Mouse (Mus musculus) limb, embryonic 14.5 days (tissue): ENCODE results near the gene Zfp82. TPM values are rescaled to one million over a fixed set of nuclear protein-coding genes. Genes with fewer than 3 reads are reported as not detected.

Source experiments
- ATAC-seq: fragments of 200-750 bp; cut with Nextera tagmentation; 2 replicates; pipeline ENCODE4 v1.8.0; 2017; ENCODE audit warnings: low read depth, moderate number of reproducible peaks, moderate TSS enrichment; ENCODE audit not compliant: low FRiP score
- DNase-seq: peaks from one replicate; pipeline ENCODE4 v3.0.0-alpha.2; 2015; ENCODE audit warnings: low spot score
- H3K27ac ChIP-seq: fragments of 300-500 bp; sonication (generic); replicated peaks from 2 replicates; pipeline ENCODE4 v1.5.1; 2014; ENCODE audit warnings: low read depth, mild to moderate bottlenecking, low read length, moderate library complexity, mixed read lengths
- H3K27me3 ChIP-seq: fragments of 300-500 bp; sonication (generic); 2 replicates; pipeline ENCODE4 v1.6.1; 2014; ENCODE audit warnings: low read length, mixed read lengths; ENCODE audit not compliant: control insufficient read depth, insufficient read depth
- H3K36me3 ChIP-seq: fragments of 300-500 bp; sonication (generic); 2 replicates; pipeline ENCODE4 v1.6.1; 2014; ENCODE audit warnings: mild to moderate bottlenecking, low read length, moderate library complexity, mixed read lengths; ENCODE audit not compliant: control insufficient read depth, insufficient read depth
- H3K4me1 ChIP-seq: fragments of 300-500 bp; sonication (generic); 2 replicates; pipeline ENCODE4 v1.6.1; 2014; ENCODE audit warnings: antibody characterized with exemption, low read length, mixed read lengths; ENCODE audit not compliant: control insufficient read depth, insufficient read depth
- H3K4me2 ChIP-seq: fragments of 300-500 bp; sonication (generic); replicated peaks from 2 replicates; pipeline ENCODE4 v1.6.1; 2014; ENCODE audit warnings: low read depth, mild to moderate bottlenecking, low read length, moderate library complexity; ENCODE audit not compliant: severe bottlenecking
- H3K4me3 ChIP-seq: fragments of 300-500 bp; sonication (generic); replicated peaks from 2 replicates; pipeline ENCODE4 v1.5.1; 2014; ENCODE audit warnings: low read length
- H3K9ac ChIP-seq: fragments of 300-500 bp; sonication (generic); 2 replicates; pipeline ENCODE4 v1.6.1; 2014; ENCODE audit warnings: mild to moderate bottlenecking, low read depth, low read length, moderate library complexity; ENCODE audit not compliant: severe bottlenecking
- H3K9me3 ChIP-seq: fragments of 300-500 bp; sonication (generic); 2 replicates; pipeline ENCODE4 v1.6.1; 2016; ENCODE audit warnings: low read length; ENCODE audit not compliant: control insufficient read depth
- POLR2A ChIP-seq: fragments of 200-500 bp; IDR thresholded peaks from 2 replicates; pipeline ENCODE4 v1.8.0; 2012; ENCODE audit warnings: inconsistent platforms, mild to moderate bottlenecking, moderate library complexity, borderline replicate concordance; ENCODE audit not compliant: insufficient read depth, insufficient read length; ENCODE audit errors: extremely low read depth
- WGBS: fragments of 180-500 bp; shearing (Covaris S2); extraction: QIAGEN DNeasy Blood & Tissue Kit; methylation state at CpG from one replicate; pipeline ENCODE4 v1.1.7; 2014; 5-methylcytosine and 5-hydroxymethylcytosine counted together
- polyA plus RNA-seq, 2 experiments: library from polyadenylated mRNA; depleted of rRNA in 1 of 2; stranded (reverse) in 1 of 2; unstranded in 1 of 2; fragments of >200 nt; fragmentation: Nextera tagmentation in 1 of 2; extraction: Ambion mirVana in 1 of 2; gene quantifications; 2 replicates each; pipeline versions ENCODE4 v1.2.1 to v1.2.3; 2012 to 2014

The Zfp82 gene
- polyA plus RNA-seq, 2 experiments: 3.7 to 6.8 TPM

GRCm38 (mm10) chr7:30025358-30025757 lies 47.3 kb downstream of the Zfp82 start:
- Histone ChIP-seq H3K9ac (no peak overlapping the region), H3K4me3 (no peak overlapping the region), H3K27me3 (no peaks in the 10 kb centered on the region), H3K4me2 (no peak overlapping the region), H3K27ac (no peak overlapping the region), H3K36me3 (peaks cover 60% of the 10 kb centered on the region), H3K4me1 (no peaks in the 10 kb centered on the region), H3K9me3 (no peaks in the 10 kb centered on the region)
- DNase-seq (no peak), ATAC-seq (no peak)
- TF ChIP-seq POLR2A: no peak
- WGBS: 67% methylated on average over 5 of the region's 5 CpGs

- Histone ChIP-seq H3K9me3 (no peaks in the 10 kb centered on the region), H3K4me3 (no peak overlapping the region), H3K36me3 (peaks cover 73% of the 10 kb centered on the region), H3K4me1 (no peaks in the 10 kb centered on the region), H3K27me3 (no peaks in the 10 kb centered on the region), H3K4me2 (no peak overlapping the region), H3K27ac (no peak overlapping the region), H3K9ac (no peak overlapping the region)
- ATAC-seq (no peak), DNase-seq (no peak)
- no peak for TF ChIP-seq POLR2A
- 92% methylated on average over 8 of the region's 8 CpGs for WGBS
Measured at GRCm38 (mm10) chr7:30023800-30024199, 48.9 kb downstream of the Zfp82 start.

DNA sequence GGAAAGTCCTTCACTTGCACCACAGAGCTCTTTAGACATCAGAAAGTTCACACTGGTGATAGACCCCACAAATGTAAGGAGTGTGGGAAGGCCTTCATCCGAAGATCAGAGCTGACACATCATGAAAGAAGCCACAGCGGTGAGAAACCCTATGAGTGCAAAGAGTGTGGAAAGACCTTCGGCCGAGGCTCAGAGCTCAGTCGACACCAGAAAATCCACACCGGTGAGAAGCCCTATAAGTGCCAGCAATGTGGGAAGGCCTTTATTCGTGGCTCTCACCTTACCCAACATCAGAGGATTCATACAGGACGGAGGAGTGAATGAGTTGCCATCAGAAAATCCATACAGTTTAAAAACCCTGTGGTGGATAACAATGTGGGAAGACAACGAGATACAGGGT lies 49.4 kb downstream of the Zfp82 start:
- Histone ChIP-seq H3K4me2 (no peak overlapping the region), H3K4me3 (no peak overlapping the region), H3K27ac (no peak overlapping the region), H3K36me3 (peaks cover 77% of the 10 kb centered on the region), H3K9me3 (no peaks in the 10 kb centered on the region), H3K27me3 (no peaks in the 10 kb centered on the region), H3K9ac (no peak overlapping the region), H3K4me1 (no peaks in the 10 kb centered on the region)
- no peak for TF ChIP-seq POLR2A
- WGBS: 92% methylated on average over 9 of the region's 9 CpGs
- DNase-seq (no peak), ATAC-seq (no peak)

DNA sequence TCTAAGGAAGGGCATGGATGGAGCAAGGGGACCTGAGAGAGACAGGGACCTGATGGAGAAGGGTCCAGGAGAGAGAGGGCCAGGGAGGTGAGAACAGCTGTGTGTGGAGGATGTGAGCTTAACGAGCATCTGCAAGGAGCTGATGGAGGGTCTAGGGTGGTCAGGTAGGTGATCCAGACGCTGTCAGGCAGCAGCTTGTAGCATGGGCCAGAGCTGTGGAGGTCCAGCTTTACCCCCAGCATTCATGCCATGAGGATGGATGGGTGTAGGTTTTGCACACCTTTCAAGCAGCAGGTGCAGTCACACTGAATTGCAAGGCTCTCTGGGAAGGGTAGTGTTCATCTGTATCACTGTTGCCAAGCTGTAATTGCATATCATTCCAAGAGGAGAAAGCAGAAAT lies 53.2 kb downstream of the Zfp82 start:
- no peak overlapping the region for H3K4me3 ChIP-seq
- H3K9me3 ChIP-seq: no peaks in the 10 kb centered on the region
- no peak overlapping the region for H3K27ac ChIP-seq
- WGBS: 72% methylated on average over 2 of the region's 2 CpGs
- H3K4me1 ChIP-seq: no peaks in the 10 kb centered on the region
- DNase-seq: no peak
- ATAC-seq: no peak
- no peak for TF ChIP-seq POLR2A
- H3K27me3 ChIP-seq: no peaks in the 10 kb centered on the region
- no peak overlapping the region for H3K9ac ChIP-seq
- no peak overlapping the region for H3K4me2 ChIP-seq
- peaks cover 83% of the 10 kb centered on the region for H3K36me3 ChIP-seq

- H3K9me3 ChIP-seq: no peaks in the 10 kb centered on the region
- no peaks in the 10 kb centered on the region for H3K27me3 ChIP-seq
- H3K4me3 ChIP-seq: no peak overlapping the region
- 91% methylated on average over 6 of the region's 6 CpGs for WGBS
- no peak overlapping the region for H3K4me2 ChIP-seq
- no peak for TF ChIP-seq POLR2A
- peaks cover 74% of the 10 kb centered on the region for H3K36me3 ChIP-seq
- DNase-seq: no peak
- no peak overlapping the region for H3K27ac ChIP-seq
- ATAC-seq: no peak
- no peaks in the 10 kb centered on the region for H3K4me1 ChIP-seq
- H3K9ac ChIP-seq: no peak overlapping the region
Measured at GRCm38 (mm10) chr7:30017226-30017625, 55.5 kb downstream of the Zfp82 start.

DNA sequence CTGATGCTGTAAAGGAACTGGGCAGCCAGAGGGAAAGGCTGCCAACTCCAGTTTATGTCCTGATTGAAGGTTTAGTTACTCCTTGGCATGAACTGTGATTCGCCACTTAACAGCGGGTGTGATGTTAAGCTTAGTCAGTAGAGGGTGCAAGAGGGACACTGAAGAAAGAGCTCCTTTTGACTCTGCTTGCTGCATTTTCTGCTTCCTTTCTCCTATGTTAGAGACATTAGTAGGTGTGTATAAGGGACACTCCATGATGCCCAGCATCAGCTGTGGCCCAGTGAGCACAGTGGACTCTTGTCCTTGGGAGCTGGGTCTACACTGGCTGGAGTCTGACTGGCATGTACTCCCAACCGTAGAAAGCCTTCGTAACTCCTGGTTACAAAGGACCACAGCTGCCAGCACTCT lies 59.7 kb downstream of the Zfp82 start:
- 82% methylated on average over 4 of the region's 4 CpGs for WGBS
- Histone ChIP-seq H3K4me2 (no peak overlapping the region), H3K9ac (no peak overlapping the region), H3K9me3 (no peaks in the 10 kb centered on the region), H3K27me3 (no peaks in the 10 kb centered on the region), H3K27ac (no peak overlapping the region), H3K36me3 (peaks cover 70% of the 10 kb centered on the region), H3K4me3 (no peak overlapping the region), H3K4me1 (no peaks in the 10 kb centered on the region)
- no peak for ATAC-seq
- no peak for TF ChIP-seq POLR2A
- peak; percentile 75 for DNase-seq
